Mouse (Mus musculus) stomach, postnatal 0 days (tissue): ENCODE measurements at regions not wholly inside any gene's neighbourhood (a gene's known extent, or its start where the extent isn't known, plus 50 kb on each side); places are given as distances from the start of the nearest gene placed in this dataset.

ENCODE experiments used
- CTCF ChIP-seq: IDR thresholded peaks from 2 replicates; pipeline ENCODE4 v1.5.1; 2016; ENCODE audit warnings: antibody characterized with exemption, low read depth, mild to moderate bottlenecking, moderate library complexity
- EP300 ChIP-seq: optimal IDR thresholded peaks from 2 replicates; pipeline ENCODE3; 2016; ENCODE audit warnings: antibody characterized with exemption

GRCm38 (mm10) chr1:77926146-77926545, 270.8 kb downstream of the Pax3 start:
- no peak for TF ChIP-seq CTCF
- TF ChIP-seq EP300 = no peak
